Mouse (Mus musculus): Measurements from ENCODE around the gene Stxbp1. TPM values are rescaled to one million over a fixed set of nuclear protein-coding genes. Genes with fewer than 3 reads are reported as not detected.

Gene Stxbp1
- total RNA-seq (2014; fragmentation: Nextera tagmentation) (30.2 and 47.7 TPM in 2 replicates), total RNA-seq (2017) (6.5 and 10.4 TPM in 2 replicates)

GRCm38 (mm10) chr2:32846805-32847467 lies at the start of gene Stxbp1:
Gene Stxbp1 (minus strand): TSS chr2:32847245.
- peak; percentile 82 for ATAC-seq (replicated peaks; ENCODE audit: low FRiP score, low TSS enrichment, poor library complexity, severe bottlenecking)

GRCm38 (mm10) chr2:32896507-32897147 lies 49.6 kb upstream of the Stxbp1 start:
- ATAC-seq (replicated peaks; ENCODE audit: low FRiP score, low TSS enrichment, poor library complexity, severe bottlenecking): no peak

- no peak for ATAC-seq (replicated peaks; ENCODE audit: low FRiP score, low TSS enrichment, poor library complexity, severe bottlenecking)
These were observed 48.6 kb upstream of the Stxbp1 start for GRCm38 (mm10) chr2:32895606-32896106.

GRCm38 (mm10) chr2:32894097-32894496 lies 47.1 kb upstream of the Stxbp1 start:
- ATAC-seq (replicated peaks; ENCODE audit: low FRiP score, low TSS enrichment, poor library complexity, severe bottlenecking): no peak

GRCm38 (mm10) chr2:32892490-32892889 lies 45.4 kb upstream of the Stxbp1 start:
- ATAC-seq (replicated peaks; ENCODE audit: low FRiP score, low TSS enrichment, poor library complexity, severe bottlenecking): 0 out of 2 replicates have a peak, but pooled peaks have one; percentile 10

- no peak for ATAC-seq (replicated peaks; ENCODE audit: low FRiP score, low TSS enrichment, poor library complexity, severe bottlenecking)
These were observed 44.2 kb upstream of the Stxbp1 start for GRCm38 (mm10) chr2:32891278-32891677.

GRCm38 (mm10) chr2:32890280-32890679 lies 43.2 kb upstream of the Stxbp1 start:
- no peak for ATAC-seq (replicated peaks; ENCODE audit: low FRiP score, low TSS enrichment, poor library complexity, severe bottlenecking)

GRCm38 (mm10) chr2:32888551-32888950 lies 41.5 kb upstream of the Stxbp1 start:
- ATAC-seq (replicated peaks; ENCODE audit: low FRiP score, low TSS enrichment, poor library complexity, severe bottlenecking): no peak

- no peak for ATAC-seq (replicated peaks; ENCODE audit: low FRiP score, low TSS enrichment, poor library complexity, severe bottlenecking)
These were observed 41.0 kb upstream of the Stxbp1 start for GRCm38 (mm10) chr2:32888029-32888428.

- no peak for ATAC-seq (replicated peaks; ENCODE audit: low FRiP score, low TSS enrichment, poor library complexity, severe bottlenecking)
These were observed 37.7 kb upstream of the Stxbp1 start for GRCm38 (mm10) chr2:32884745-32885144.

- no peak for ATAC-seq (replicated peaks; ENCODE audit: low FRiP score, low TSS enrichment, poor library complexity, severe bottlenecking)
These were observed 35.4 kb upstream of the Stxbp1 start for GRCm38 (mm10) chr2:32882283-32883043.

GRCm38 (mm10) chr2:32881723-32882122 lies 34.7 kb upstream of the Stxbp1 start:
- peak; percentile 52; the same call in 1 of the 2 replicates for ATAC-seq (replicated peaks; ENCODE audit: low FRiP score, low TSS enrichment, poor library complexity, severe bottlenecking)

- no peak for ATAC-seq (replicated peaks; ENCODE audit: low FRiP score, low TSS enrichment, poor library complexity, severe bottlenecking)
These were observed 34.0 kb upstream of the Stxbp1 start for GRCm38 (mm10) chr2:32881054-32881453.

- no peak for ATAC-seq (replicated peaks; ENCODE audit: low FRiP score, low TSS enrichment, poor library complexity, severe bottlenecking)
These were observed 32.5 kb upstream of the Stxbp1 start for GRCm38 (mm10) chr2:32879593-32879992.

GRCm38 (mm10) chr2:32878396-32878795 lies 31.4 kb upstream of the Stxbp1 start:
- ATAC-seq (replicated peaks; ENCODE audit: low FRiP score, low TSS enrichment, poor library complexity, severe bottlenecking): no peak

GRCm38 (mm10) chr2:32877761-32878393 lies 30.8 kb upstream of the Stxbp1 start:
- no peak for ATAC-seq (replicated peaks; ENCODE audit: low FRiP score, low TSS enrichment, poor library complexity, severe bottlenecking)

- ATAC-seq (replicated peaks; ENCODE audit: low FRiP score, low TSS enrichment, poor library complexity, severe bottlenecking): no peak
These were observed 30.3 kb upstream of the Stxbp1 start for GRCm38 (mm10) chr2:32877303-32877702.

GRCm38 (mm10) chr2:32876490-32877302 lies 29.7 kb upstream of the Stxbp1 start:
- ATAC-seq (replicated peaks; ENCODE audit: low FRiP score, low TSS enrichment, poor library complexity, severe bottlenecking): peak; percentile 14; the same call in 1 of the 2 replicates
